17 mouse cellular contexts compared by ENCODE assay signal in the genomic region with DNA sequence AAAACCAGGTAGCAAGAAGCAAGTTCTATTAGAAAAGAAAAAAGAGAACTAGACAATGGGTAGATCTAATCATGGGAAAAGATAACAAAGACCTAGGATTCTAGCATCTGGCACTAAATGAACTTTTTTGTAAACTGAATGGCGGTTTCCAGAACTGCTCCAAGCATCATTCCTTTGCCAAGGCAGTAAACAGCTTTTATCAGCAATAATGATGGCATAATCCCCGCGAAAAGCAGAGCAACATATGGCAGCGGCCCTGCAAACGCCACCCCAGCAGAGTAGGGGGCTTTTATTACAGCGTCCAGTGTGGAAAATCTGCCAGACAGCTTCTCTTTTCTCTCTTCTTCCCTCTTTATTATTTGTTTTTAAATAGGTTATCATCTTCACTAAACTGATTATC.
DNase-seq lines count a peak whose midpoint lies in the region; ATAC-seq and TF ChIP-seq lines count a peak whose summit lies in the region.
"Had no signal": no experiment of that assay in that cellular context is flagged by ENCODE, and none has a peak within 500 bp of the region (broad histone marks: within the 10 kb centered on the region; RNA-seq: fewer than 3 reads in every experiment).

No protein-coding gene starts in this region.

- no peaks in the 10 kb centered on the region for H3K27me3 ChIP-seq in midbrain, embryonic 11.5 days (ENCODE audit: control insufficient read depth, insufficient read depth, low read length)
- H3K27me3 ChIP-seq in cerebellum, adult 2 months (ENCODE audit: control insufficient read depth, insufficient read depth, low read length), result no peaks in the 10 kb centered on the region
- H3K27me3 ChIP-seq: CH12.LX; lung, embryonic 15.5 days had no signal

- peak; percentile 53 to 69 for DNase-seq in cerebellum, postnatal 10 days
- DNase-seq in cerebellum, adult 8-10 months, result no peak
- DNase-seq in forelimb bud, embryonic 11.5 days (ENCODE audit: low read depth, low spot score), result peak; percentile 29
- DNase-seq in midbrain, embryonic 11.5 days (ENCODE audit: low spot score, missing footprints), result peak; percentile 88
- DNase-seq in gastrocnemius, postnatal 25 days, result no peak
- no peak for DNase-seq in cerebellum, adult 2 months
- no peak for DNase-seq in right cerebral cortex, postnatal 36 days (ENCODE audit: low spot score in 2 of 2)
- DNase-seq: cerebellum, adult 11-12 months; embryo, embryonic 11 days; heart, adult 18-20 months; kidney, adult 18-20 months; kidney, postnatal 36 days; right cerebral cortex, adult 18-20 months had no signal

- no peak; the same call in 1 of the 2 replicates for ATAC-seq in midbrain, embryonic 11.5 days (ENCODE audit: low FRiP score)

- no peak overlapping the region for H3K4me3 ChIP-seq in midbrain, embryonic 11.5 days (ENCODE audit: low read depth, low read length)
- no peak overlapping the region for H3K4me3 ChIP-seq in olfactory bulb, adult 2 months (ENCODE audit: insufficient read depth, low read depth, low read length)
- no peak overlapping the region for H3K4me3 ChIP-seq in cerebellum, adult 2 months (replicated peaks; ENCODE audit: insufficient read depth, low read depth, low read length)
- H3K4me3 ChIP-seq: left cerebral cortex, adult 2 months; lung, embryonic 15.5 days had no signal

- no peak for TF ChIP-seq POLR2A in olfactory bulb, adult 2 months (IDR thresholded peaks at IDR 0.05; ENCODE audit: insufficient read depth, low read depth, low read length)
- no peak for TF ChIP-seq POLR2A in cerebellum, adult 2 months (IDR thresholded peaks at IDR 0.05; ENCODE audit: borderline replicate concordance, insufficient read depth, low read length)

- WGBS in midbrain, embryonic 11.5 days, result 20% methylated on average over 6 of the region's 6 CpGs
- WGBS in olfactory bulb, adult 2 months, result 28% methylated on average over 6 of the region's 6 CpGs
- 22% methylated on average over 6 of the region's 6 CpGs for WGBS in cerebellum, adult 2 months

- no peaks in the 10 kb centered on the region for H3K36me3 ChIP-seq in midbrain, embryonic 11.5 days (ENCODE audit: control insufficient read depth, insufficient read depth, low read length)
- H3K36me3 ChIP-seq: lung, embryonic 15.5 days had no signal

- peak overlapping the region; percentile 11; the same call in 1 of the 2 replicates for H3K4me2 ChIP-seq in midbrain, embryonic 11.5 days
- H3K4me2 ChIP-seq: lung, embryonic 15.5 days had no signal

- H3K4me1 ChIP-seq in midbrain, embryonic 11.5 days (ENCODE audit: control insufficient read depth, insufficient read depth, low read length), result peaks cover 12% of the 10 kb centered on the region; the same call in 1 of the 2 replicates
- H3K4me1 ChIP-seq in olfactory bulb, adult 2 months (ENCODE audit: control insufficient read depth, insufficient read depth, low read length), result peaks cover 4% of the 10 kb centered on the region; the same call in 1 of the 2 replicates
- peaks cover 4% of the 10 kb centered on the region; the same call in 1 of the 2 replicates for H3K4me1 ChIP-seq in cerebellum, adult 2 months (ENCODE audit: control insufficient read depth, insufficient read depth, low read length)

- peak overlapping the region; percentile 36; the same call in 1 of the 2 replicates for H3K9ac ChIP-seq in midbrain, embryonic 11.5 days (ENCODE audit: low read length)
- H3K9ac ChIP-seq: lung, embryonic 15.5 days had no signal

- no peak for TF ChIP-seq CTCF in olfactory bulb, adult 2 months (IDR thresholded peaks at IDR 0.05; ENCODE audit: insufficient read depth, low read depth, low read length)
- no peak for TF ChIP-seq CTCF in cerebellum, adult 2 months (IDR thresholded peaks at IDR 0.05; ENCODE audit: borderline replicate concordance, insufficient read depth, low read depth, low read length)

- H3K27ac ChIP-seq in midbrain, embryonic 11.5 days (ENCODE audit: low read depth, low read length), result peak overlapping the region; percentile 28; the same call in 1 of the 2 replicates
- H3K27ac ChIP-seq in olfactory bulb, adult 2 months (ENCODE audit: insufficient read depth, low read depth, low read length), result peak overlapping the region; percentile 67; the same call in 1 of the 2 replicates
- H3K27ac ChIP-seq in cerebellum, adult 2 months (ENCODE audit: insufficient read depth, low read length), result no peak overlapping the region
- H3K27ac ChIP-seq: left cerebral cortex, adult 2 months; lung, embryonic 15.5 days had no signal

- no peaks in the 10 kb centered on the region for H3K9me3 ChIP-seq in midbrain, embryonic 11.5 days (ENCODE audit: control insufficient read depth, low read length)
- H3K9me3 ChIP-seq: lung, embryonic 15.5 days had no signal

Comparison
In these comparisons a context has a peak if more than half of its experiments do, and no peak if none do; other contexts are left out.
1. DNase-seq: peak in cerebellum, postnatal 10 days (2 of 2), forelimb bud, embryonic 11.5 days (single experiment) and midbrain, embryonic 11.5 days (single experiment); none in cerebellum, adult 8-10 months (single experiment), gastrocnemius, postnatal 25 days (single experiment), cerebellum, adult 2 months (0 of 2) and right cerebral cortex, postnatal 36 days (0 of 2).